Mouse (Mus musculus) liver, postnatal 0 days (tissue): ENCODE data around the gene Riox2.

Experiments used
- CTCF ChIP-seq: sonication (generic); IDR thresholded peaks from 2 replicates; pipeline ENCODE4 v1.5.1; 2016; ENCODE audit warnings: antibody characterized with exemption, low read depth
- EP300 ChIP-seq: IDR thresholded peaks from 2 replicates; pipeline ENCODE4 v1.6.1; 2016; ENCODE audit warnings: antibody characterized with exemption, low read depth, mild to moderate bottlenecking

- TF ChIP-seq CTCF: no peak
- no peak for TF ChIP-seq EP300
Measured at GRCm38 (mm10) chr16:59521752-59522423, 50.3 kb downstream of the Riox2 start.
